Mouse (Mus musculus): ENCODE measurements around the gene Ccdc181. TPM values are rescaled to one million over a fixed set of nuclear protein-coding genes. Genes with fewer than 3 reads are reported as not detected.

Ccdc181 gene
- polyA plus RNA-seq, 1 experiment from 2014 or later = 23.4 TPM

DNA sequence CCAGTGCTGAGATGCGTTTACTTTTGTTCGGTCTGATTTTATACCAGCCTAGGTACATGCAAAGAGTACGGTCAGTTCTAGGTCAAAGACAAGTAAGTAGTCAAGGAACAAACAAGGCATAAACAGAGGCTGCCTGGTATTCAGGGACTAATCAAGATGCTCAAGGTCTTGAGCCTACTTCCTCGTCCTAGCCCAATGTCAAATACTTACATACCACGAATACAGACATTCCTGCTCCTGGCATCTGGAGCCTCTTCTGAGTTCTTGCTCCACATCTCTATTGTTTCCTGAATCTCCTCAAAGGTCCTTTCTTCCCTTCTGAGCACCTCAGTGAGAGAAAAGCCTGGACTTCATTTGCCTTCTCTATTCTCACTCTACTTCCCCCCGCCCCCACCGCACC lies 4.4 kb upstream of the Ccdc181 start:
- WGBS = 91% methylated on average over 7 of the region's 7 CpGs
- H3K27me3 ChIP-seq (ENCODE audit: control insufficient read depth, insufficient read depth, low read length) = no peaks in the 10 kb centered on the region
- H3K36me3 ChIP-seq (replicated peaks; ENCODE audit: control insufficient read depth, insufficient read depth) = no peaks in the 10 kb centered on the region
- no peaks in the 10 kb centered on the region for H3K9me3 ChIP-seq (ENCODE audit: control insufficient read depth, low read length)
- H3K9ac ChIP-seq = no peak overlapping the region
- ATAC-seq (ENCODE audit: low FRiP score) (no peak), DNase-seq (ENCODE audit: low spot score) (no peak)
- no peaks in the 10 kb centered on the region for H3K4me1 ChIP-seq (replicated peaks; ENCODE audit: control insufficient read depth, insufficient read depth, low read length)
- H3K27ac ChIP-seq = no peak overlapping the region
- H3K4me2 ChIP-seq (replicated peaks) = no peak overlapping the region
- H3K4me3 ChIP-seq (replicated peaks; ENCODE audit: low read length) = no peak overlapping the region

DNA sequence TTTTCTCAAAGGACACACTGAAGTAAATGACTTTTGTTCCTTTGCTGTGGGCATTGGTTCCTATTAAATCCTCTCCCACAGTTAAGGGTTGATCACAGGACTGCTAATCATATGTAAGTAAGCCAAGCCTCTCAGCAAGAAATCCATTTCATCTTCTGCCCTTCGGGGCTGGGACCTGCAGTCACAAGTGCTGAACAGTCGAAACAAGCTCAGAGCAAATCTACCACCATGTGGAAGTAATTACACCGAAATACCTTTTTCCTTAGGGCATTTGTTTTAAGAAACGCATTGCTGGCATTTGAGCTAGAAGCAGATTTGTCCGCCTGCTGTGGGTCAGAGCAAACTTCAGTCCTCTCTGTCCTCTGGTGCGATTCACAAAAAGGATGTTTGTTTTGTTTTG lies 1.7 kb upstream of the Ccdc181 start:
- no peak overlapping the region for H3K9ac ChIP-seq
- no peak overlapping the region for H3K4me3 ChIP-seq (replicated peaks; ENCODE audit: low read length)
- no peak overlapping the region for H3K27ac ChIP-seq
- no peak for ATAC-seq (ENCODE audit: low FRiP score)
- no peak overlapping the region for H3K4me2 ChIP-seq (replicated peaks)
- no peaks in the 10 kb centered on the region for H3K36me3 ChIP-seq (replicated peaks; ENCODE audit: control insufficient read depth, insufficient read depth)
- no peak for DNase-seq (ENCODE audit: low spot score)
- no peaks in the 10 kb centered on the region for H3K27me3 ChIP-seq (ENCODE audit: control insufficient read depth, insufficient read depth, low read length)
- 74% methylated on average over 6 of the region's 6 CpGs for WGBS
- no peaks in the 10 kb centered on the region for H3K4me1 ChIP-seq (replicated peaks; ENCODE audit: control insufficient read depth, insufficient read depth, low read length)
- H3K9me3 ChIP-seq (ENCODE audit: control insufficient read depth, low read length) = no peaks in the 10 kb centered on the region

GRCm38 (mm10) chr1:164276552-164276951 lies 1.2 kb downstream of the Ccdc181 start:
- H3K36me3 ChIP-seq (replicated peaks; ENCODE audit: control insufficient read depth, insufficient read depth) = peaks cover 6% of the 10 kb centered on the region; the same call in 1 of the 2 replicates
- no peaks in the 10 kb centered on the region for H3K27me3 ChIP-seq (ENCODE audit: control insufficient read depth, insufficient read depth, low read length)
- WGBS = 90% methylated on average over 3 of the region's 3 CpGs
- no peak overlapping the region for H3K4me2 ChIP-seq (replicated peaks)
- ATAC-seq (ENCODE audit: low FRiP score) = no peak
- no peak overlapping the region for H3K27ac ChIP-seq
- H3K9ac ChIP-seq = no peak overlapping the region
- no peak overlapping the region for H3K4me3 ChIP-seq (replicated peaks; ENCODE audit: low read length)
- no peaks in the 10 kb centered on the region for H3K4me1 ChIP-seq (replicated peaks; ENCODE audit: control insufficient read depth, insufficient read depth, low read length)
- no peaks in the 10 kb centered on the region for H3K9me3 ChIP-seq (ENCODE audit: control insufficient read depth, low read length)
- DNase-seq (ENCODE audit: low spot score) = no peak

GRCm38 (mm10) chr1:164279332-164279731 lies 3.9 kb downstream of the Ccdc181 start:
- no peak overlapping the region for H3K9ac ChIP-seq
- H3K27ac ChIP-seq = no peak overlapping the region
- no peak overlapping the region for H3K4me3 ChIP-seq (replicated peaks; ENCODE audit: low read length)
- WGBS = 75% methylated on average over 4 of the region's 4 CpGs
- H3K4me2 ChIP-seq (replicated peaks) = no peak overlapping the region
- H3K9me3 ChIP-seq (ENCODE audit: control insufficient read depth, low read length) = no peaks in the 10 kb centered on the region
- no peaks in the 10 kb centered on the region for H3K4me1 ChIP-seq (replicated peaks; ENCODE audit: control insufficient read depth, insufficient read depth, low read length)
- no peaks in the 10 kb centered on the region for H3K27me3 ChIP-seq (ENCODE audit: control insufficient read depth, insufficient read depth, low read length)
- ATAC-seq (ENCODE audit: low FRiP score) (no peak), DNase-seq (ENCODE audit: low spot score) (no peak)
- H3K36me3 ChIP-seq (replicated peaks; ENCODE audit: control insufficient read depth, insufficient read depth) = peaks cover 18% of the 10 kb centered on the region; the same call in 1 of the 2 replicates

DNA sequence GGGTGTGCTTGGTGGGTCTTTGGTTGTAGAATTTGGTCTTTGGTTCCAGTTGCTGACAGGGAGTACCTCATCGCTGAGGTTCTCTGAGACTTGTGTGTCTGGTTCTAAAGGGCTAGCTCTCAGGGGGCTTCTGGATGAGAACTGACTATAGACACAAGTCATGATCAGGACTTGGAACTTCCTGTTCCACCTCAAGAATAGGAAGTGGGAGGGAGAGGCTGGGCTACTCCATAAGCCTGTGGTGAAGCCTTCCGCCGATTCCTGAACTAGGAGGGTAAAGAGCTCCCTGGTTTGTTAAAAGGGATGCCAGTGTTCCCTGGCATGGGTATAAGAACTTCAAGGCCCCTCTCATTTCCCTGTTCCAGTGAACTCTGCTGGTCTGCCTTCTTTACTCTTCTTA lies 8.6 kb downstream of the Ccdc181 start:
- Histone ChIP-seq H3K4me1 (replicated peaks; ENCODE audit: control insufficient read depth, insufficient read depth, low read length) (no peaks in the 10 kb centered on the region), H3K4me3 (replicated peaks; ENCODE audit: low read length) (no peak overlapping the region), H3K9ac (no peak overlapping the region), H3K27ac (no peak overlapping the region), H3K4me2 (replicated peaks) (no peak overlapping the region), H3K9me3 (ENCODE audit: control insufficient read depth, low read length) (no peaks in the 10 kb centered on the region), H3K27me3 (ENCODE audit: control insufficient read depth, insufficient read depth, low read length) (no peaks in the 10 kb centered on the region), H3K36me3 (replicated peaks; ENCODE audit: control insufficient read depth, insufficient read depth) (peaks cover 18% of the 10 kb centered on the region; the same call in 1 of the 2 replicates)
- WGBS = 95% methylated on average over 3 of the region's 3 CpGs
- no peak for ATAC-seq (ENCODE audit: low FRiP score)
- no peak for DNase-seq (ENCODE audit: low spot score)

DNA sequence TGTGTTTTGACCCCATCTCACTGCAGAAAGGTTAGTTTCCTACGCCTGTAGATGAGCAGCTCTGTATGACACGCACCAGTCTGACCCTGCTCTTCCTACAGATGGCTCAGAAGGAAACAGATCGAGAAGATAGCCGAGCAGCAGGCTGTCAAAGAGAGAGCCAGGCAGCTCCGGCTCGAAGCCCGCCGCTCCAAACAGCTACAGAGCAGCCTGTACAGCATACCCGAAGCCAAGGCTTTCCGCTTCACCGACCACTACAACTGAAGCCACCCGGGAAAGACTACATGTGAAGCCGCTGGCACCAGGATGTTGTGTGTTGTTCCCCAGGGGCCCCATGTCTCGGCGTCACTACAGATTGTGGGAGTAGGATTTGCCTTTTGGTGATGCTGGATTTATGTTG lies 12.0 kb downstream of the Ccdc181 start:
- Histone ChIP-seq H3K9me3 (ENCODE audit: control insufficient read depth, low read length) (no peaks in the 10 kb centered on the region), H3K27ac (no peak overlapping the region), H3K4me2 (replicated peaks) (no peak overlapping the region), H3K4me1 (replicated peaks; ENCODE audit: control insufficient read depth, insufficient read depth, low read length) (no peaks in the 10 kb centered on the region), H3K9ac (no peak overlapping the region), H3K27me3 (ENCODE audit: control insufficient read depth, insufficient read depth, low read length) (no peaks in the 10 kb centered on the region), H3K4me3 (replicated peaks; ENCODE audit: low read length) (no peak overlapping the region), H3K36me3 (replicated peaks; ENCODE audit: control insufficient read depth, insufficient read depth) (peaks cover 33% of the 10 kb centered on the region)
- DNase-seq (ENCODE audit: low spot score) (no peak), ATAC-seq (ENCODE audit: low FRiP score) (no peak; the same call in 1 of the 2 replicates)
- 55% methylated on average over 15 of the region's 15 CpGs for WGBS

GRCm38 (mm10) chr1:164292040-164292439 lies 16.7 kb downstream of the Ccdc181 start:
- no peak for ATAC-seq (ENCODE audit: low FRiP score)
- H3K9me3 ChIP-seq (ENCODE audit: control insufficient read depth, low read length) = no peaks in the 10 kb centered on the region
- H3K4me2 ChIP-seq (replicated peaks) = no peak overlapping the region
- 95% methylated on average over 5 of the region's 5 CpGs for WGBS
- no peak overlapping the region for H3K27ac ChIP-seq
- H3K27me3 ChIP-seq (ENCODE audit: control insufficient read depth, insufficient read depth, low read length) = no peaks in the 10 kb centered on the region
- DNase-seq (ENCODE audit: low spot score) = no peak
- H3K36me3 ChIP-seq (replicated peaks; ENCODE audit: control insufficient read depth, insufficient read depth) = peaks cover 62% of the 10 kb centered on the region
- no peak overlapping the region for H3K9ac ChIP-seq
- no peaks in the 10 kb centered on the region for H3K4me1 ChIP-seq (replicated peaks; ENCODE audit: control insufficient read depth, insufficient read depth, low read length)
- no peak overlapping the region for H3K4me3 ChIP-seq (replicated peaks; ENCODE audit: low read length)

DNA sequence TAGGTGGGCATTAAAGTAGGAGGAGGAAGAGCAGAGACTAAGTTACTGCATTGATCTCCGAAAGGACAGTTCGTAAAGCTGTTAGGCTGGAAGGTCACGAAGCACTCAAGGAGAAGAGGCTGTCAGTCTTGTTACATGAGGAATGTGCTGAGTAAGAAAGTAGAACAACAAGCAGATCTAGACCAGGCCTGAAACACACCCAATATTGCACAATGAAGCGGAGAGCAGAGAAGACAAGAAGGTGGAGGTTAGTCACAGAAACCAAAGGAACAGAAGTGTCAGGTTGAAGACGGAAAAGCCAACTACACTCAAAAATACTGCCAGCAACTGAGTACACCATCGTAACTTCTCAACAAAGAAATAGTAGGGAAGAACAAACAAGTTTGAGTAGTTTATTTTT lies 18.7 kb downstream of the Ccdc181 start:
- DNase-seq (ENCODE audit: low spot score) = no peak
- WGBS = 97% methylated on average over 6 of the region's 6 CpGs
- no peak for ATAC-seq (ENCODE audit: low FRiP score)
- H3K27ac ChIP-seq = no peak overlapping the region
- H3K27me3 ChIP-seq (ENCODE audit: control insufficient read depth, insufficient read depth, low read length) = no peaks in the 10 kb centered on the region
- no peaks in the 10 kb centered on the region for H3K4me1 ChIP-seq (replicated peaks; ENCODE audit: control insufficient read depth, insufficient read depth, low read length)
- no peak overlapping the region for H3K4me3 ChIP-seq (replicated peaks; ENCODE audit: low read length)
- H3K4me2 ChIP-seq (replicated peaks) = no peak overlapping the region
- H3K9ac ChIP-seq = no peak overlapping the region
- peaks cover 82% of the 10 kb centered on the region for H3K36me3 ChIP-seq (replicated peaks; ENCODE audit: control insufficient read depth, insufficient read depth)
- no peaks in the 10 kb centered on the region for H3K9me3 ChIP-seq (ENCODE audit: control insufficient read depth, low read length)

GRCm38 (mm10) chr1:164296473-164296872 lies 21.1 kb downstream of the Ccdc181 start:
- no peaks in the 10 kb centered on the region for H3K4me1 ChIP-seq (replicated peaks; ENCODE audit: control insufficient read depth, insufficient read depth, low read length)
- WGBS = 99% methylated on average over 4 of the region's 5 CpGs
- DNase-seq (ENCODE audit: low spot score) = no peak
- no peak overlapping the region for H3K9ac ChIP-seq
- H3K36me3 ChIP-seq (replicated peaks; ENCODE audit: control insufficient read depth, insufficient read depth) = peaks cover 90% of the 10 kb centered on the region
- H3K27ac ChIP-seq = no peak overlapping the region
- no peaks in the 10 kb centered on the region for H3K27me3 ChIP-seq (ENCODE audit: control insufficient read depth, insufficient read depth, low read length)
- no peak for ATAC-seq (ENCODE audit: low FRiP score)
- H3K4me3 ChIP-seq (replicated peaks; ENCODE audit: low read length) = no peak overlapping the region
- no peaks in the 10 kb centered on the region for H3K9me3 ChIP-seq (ENCODE audit: control insufficient read depth, low read length)
- H3K4me2 ChIP-seq (replicated peaks) = no peak overlapping the region

DNA sequence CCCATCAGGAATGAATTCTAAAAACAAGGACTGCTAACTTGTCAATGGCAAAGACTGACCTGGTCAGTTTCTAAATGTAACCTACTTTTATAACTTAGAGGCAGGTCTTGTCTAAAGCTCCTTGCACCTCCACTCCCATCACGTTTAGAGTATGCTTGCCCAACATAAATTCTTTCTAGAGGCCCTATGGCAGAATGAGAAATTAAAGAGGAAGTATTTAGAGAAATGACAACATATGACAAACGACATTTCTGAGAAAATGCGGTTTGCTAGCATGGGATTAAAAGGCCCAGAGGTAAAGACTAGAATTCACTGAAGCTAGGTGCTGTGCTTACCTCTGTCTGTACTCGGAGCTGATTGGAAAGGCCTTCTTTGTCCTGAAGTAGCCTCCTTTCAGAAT lies 26.6 kb downstream of the Ccdc181 start:
- Histone ChIP-seq H3K27me3 (ENCODE audit: control insufficient read depth, insufficient read depth, low read length) (no peaks in the 10 kb centered on the region), H3K4me3 (replicated peaks; ENCODE audit: low read length) (no peak overlapping the region), H3K9me3 (ENCODE audit: control insufficient read depth, low read length) (no peaks in the 10 kb centered on the region), H3K36me3 (replicated peaks; ENCODE audit: control insufficient read depth, insufficient read depth) (peaks cover 77% of the 10 kb centered on the region), H3K4me1 (replicated peaks; ENCODE audit: control insufficient read depth, insufficient read depth, low read length) (peaks cover 4% of the 10 kb centered on the region; the same call in 1 of the 2 replicates), H3K4me2 (replicated peaks) (no peak overlapping the region), H3K27ac (no peak overlapping the region), H3K9ac (no peak overlapping the region)
- DNase-seq (ENCODE audit: low spot score) = no peak
- WGBS = 98% methylated on average over 4 of the region's 4 CpGs
- no peak for ATAC-seq (ENCODE audit: low FRiP score)
